Mouse (Mus musculus): ENCODE results near the gene Krtap5-2.
"Not testable (repeated sequence)": the region's sequence is repeated elsewhere in the genome, so short reads cannot be mapped to it uniquely, and the experiment has no call there.

DNA sequence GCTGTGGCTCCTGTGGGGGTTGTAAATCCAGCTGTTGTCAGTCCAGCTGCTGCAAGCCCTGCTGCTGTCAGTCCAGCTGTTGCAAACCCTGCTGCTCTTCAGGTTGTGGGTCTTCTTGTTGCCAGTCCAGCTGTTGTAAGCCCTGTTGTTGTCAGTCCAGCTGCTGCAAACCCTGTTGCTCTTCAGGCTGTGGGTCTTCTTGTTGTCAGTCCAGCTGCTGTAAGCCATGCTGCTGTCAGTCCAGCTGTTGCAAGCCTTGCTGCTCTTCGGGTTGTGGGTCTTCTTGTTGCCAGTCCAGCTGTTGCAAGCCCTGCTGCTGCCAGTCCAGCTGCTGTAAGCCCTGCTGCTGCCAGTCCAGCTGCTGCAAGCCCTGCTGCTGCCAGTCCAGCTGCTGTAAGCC is 36.3 kb upstream of the Krtap5-2 start:
- not testable (repeated sequence) for TF ChIP-seq CTCF, EP300 (IDR thresholded peaks at IDR 0.05; ENCODE audit: low read depth)
